Comparison of ENCODE assay signal across 8 mouse cellular contexts in the genomic region with DNA sequence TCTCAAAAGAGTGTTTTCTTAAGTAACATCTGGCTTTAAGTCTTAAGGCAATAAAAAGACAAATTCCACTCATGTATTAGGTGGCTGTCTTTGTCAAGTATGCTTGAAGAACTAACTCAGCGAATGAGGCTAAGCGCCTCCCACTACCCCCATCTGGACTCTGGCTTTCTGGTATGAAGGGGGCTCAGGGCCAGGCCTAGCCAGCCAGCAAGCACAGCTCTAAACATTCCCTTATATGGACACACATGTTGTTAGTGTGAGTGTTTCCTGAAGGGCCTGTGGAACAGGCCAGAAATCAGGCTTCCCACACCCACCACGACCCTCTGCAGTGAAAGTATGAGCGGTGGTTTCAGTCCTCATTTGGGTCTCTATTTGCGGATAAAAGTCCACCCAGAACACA. TPM values are rescaled to one million over a fixed set of nuclear protein-coding genes. Genes with fewer than 3 reads are reported as not detected.
DNase-seq lines count a peak whose midpoint lies in the region; ATAC-seq and TF ChIP-seq lines count a peak whose summit lies in the region.

No protein-coding gene starts in this region.

- H3K4me1 ChIP-seq in midbrain, embryonic 13.5 days (replicated peaks), result peaks cover 30% of the 10 kb centered on the region
- H3K4me1 ChIP-seq in midbrain, postnatal 0 days (ENCODE audit: insufficient read depth, low read length), result no peaks in the 10 kb centered on the region; the same call in 1 of the 2 replicates
- peaks cover 33% of the 10 kb centered on the region for H3K4me1 ChIP-seq in limb, embryonic 12.5 days (replicated peaks)
- H3K4me1 ChIP-seq in small intestine, adult 2 months (ENCODE audit: control insufficient read depth, insufficient read depth, insufficient read length, low read length), result no peaks in the 10 kb centered on the region; the same call in 1 of the 2 replicates

- intact Hi-C loops in gastrocnemius, postnatal 14 days (cut with DNase I; ENCODE audit: low total_unique reads), result loop anchor here (5.0 to 10.0 kb wide), 3 partner anchors 79 to 267 kb away; no protein-coding TSS in a partner anchor

- H3K36me3 ChIP-seq in midbrain, embryonic 13.5 days, result peaks cover 25% of the 10 kb centered on the region
- H3K36me3 ChIP-seq in midbrain, postnatal 0 days (ENCODE audit: insufficient read depth, low read length), result peaks cover 7% of the 10 kb centered on the region; the same call in 1 of the 2 replicates
- no peaks in the 10 kb centered on the region for H3K36me3 ChIP-seq in limb, embryonic 12.5 days
- no peaks in the 10 kb centered on the region for H3K36me3 ChIP-seq in small intestine, adult 2 months (ENCODE audit: control insufficient read depth, insufficient read depth, low read length)

- TF ChIP-seq POLR2A in small intestine, adult 2 months (IDR thresholded peaks at IDR 0.05; ENCODE audit: low read depth, low read length), result no peak

- WGBS in midbrain, embryonic 13.5 days, result 89% methylated on average over 5 of the region's 5 CpGs
- 81% methylated on average over 5 of the region's 5 CpGs for WGBS in midbrain, postnatal 0 days
- 31% methylated on average over 5 of the region's 5 CpGs for WGBS in limb, embryonic 12.5 days
- 73% methylated on average over 5 of the region's 5 CpGs for WGBS in small intestine, adult 2 months

- H3K9ac ChIP-seq in midbrain, embryonic 13.5 days (replicated peaks), result no peak overlapping the region
- H3K9ac ChIP-seq in midbrain, postnatal 0 days (replicated peaks; ENCODE audit: low read length, poor library complexity, severe bottlenecking), result no peak overlapping the region
- H3K9ac ChIP-seq in limb, embryonic 12.5 days (replicated peaks), result peak overlapping the region; percentile 24; the same call in 1 of the 2 replicates

- no peaks in the 10 kb centered on the region for H3K9me3 ChIP-seq in midbrain, embryonic 13.5 days
- no peaks in the 10 kb centered on the region for H3K9me3 ChIP-seq in midbrain, postnatal 0 days (ENCODE audit: low read length)
- no peaks in the 10 kb centered on the region for H3K9me3 ChIP-seq in limb, embryonic 12.5 days

- no peaks in the 10 kb centered on the region for H3K27me3 ChIP-seq in midbrain, embryonic 13.5 days
- H3K27me3 ChIP-seq in midbrain, postnatal 0 days (ENCODE audit: insufficient read depth, low read length), result no peaks in the 10 kb centered on the region
- H3K27me3 ChIP-seq in limb, embryonic 12.5 days, result no peaks in the 10 kb centered on the region
- H3K27me3 ChIP-seq in small intestine, adult 2 months (ENCODE audit: control insufficient read depth, insufficient read depth, low read length), result no peaks in the 10 kb centered on the region

- TF ChIP-seq CTCF in midbrain, postnatal 0 days (IDR thresholded peaks at IDR 0.05), result no peak
- TF ChIP-seq CTCF in small intestine, adult 2 months (IDR thresholded peaks at IDR 0.05; ENCODE audit: extremely low read depth, insufficient read length, insufficient replicate concordance, low read depth, low read length), result no peak

- peak overlapping the region; percentile 41; the same call in 1 of the 2 replicates for H3K27ac ChIP-seq in midbrain, embryonic 13.5 days
- no peak overlapping the region for H3K27ac ChIP-seq in midbrain, postnatal 0 days (ENCODE audit: low read depth, low read length)
- peak overlapping the region; percentile 93 for H3K27ac ChIP-seq in limb, embryonic 12.5 days
- H3K27ac ChIP-seq in small intestine, adult 2 months (ENCODE audit: insufficient read depth, low read depth, low read length), result peak overlapping the region; percentile 80

- DNase-seq in gastrocnemius, postnatal 10 days, result peak; percentile 9
- no peak for DNase-seq in gastrocnemius, postnatal 14 days
- no peak for DNase-seq in midbrain, postnatal 0 days (ENCODE audit: low spot score)
- DNase-seq in spleen, postnatal 4 days (ENCODE audit: low spot score in 2 of 2), result no peak
- DNase-seq in left cerebral cortex, adult 18-20 months (ENCODE audit: low spot score in 2 of 2), result no peak

- no peak overlapping the region for H3K4me3 ChIP-seq in midbrain, embryonic 13.5 days (replicated peaks)
- H3K4me3 ChIP-seq in midbrain, postnatal 0 days (ENCODE audit: low read depth, low read length), result no peak overlapping the region
- H3K4me3 ChIP-seq in limb, embryonic 12.5 days (replicated peaks), result no peak overlapping the region
- H3K4me3 ChIP-seq in small intestine, adult 2 months (ENCODE audit: low read depth, low read length), result no peak overlapping the region

- no peak overlapping the region for H3K4me2 ChIP-seq in midbrain, embryonic 13.5 days (replicated peaks)
- no peak overlapping the region for H3K4me2 ChIP-seq in midbrain, postnatal 0 days (ENCODE audit: low read depth, low read length, poor library complexity, severe bottlenecking)
- H3K4me2 ChIP-seq in limb, embryonic 12.5 days, result peak overlapping the region; percentile 2; the same call in 1 of the 2 replicates

- ATAC-seq in midbrain, embryonic 13.5 days, result no peak
- no peak for ATAC-seq in midbrain, postnatal 0 days (ENCODE audit: low FRiP score)
- ATAC-seq in limb, embryonic 12.5 days (ENCODE audit: insufficient number of reproducible peaks, insufficient read depth, low FRiP score, low TSS enrichment, low read depth), result peak; percentile 89

RNA-seq across cellular contexts. Expression of gene Fndc9, which starts 21.5 kb away (rescaled TPM):
- not detected for total RNA-seq in gastrocnemius, postnatal 10 days (2021)
- not detected for total RNA-seq in gastrocnemius, postnatal 14 days (2021)
- 4.6 and 5.9 TPM in 2 replicates for polyA plus RNA-seq in midbrain, embryonic 13.5 days (2015; fragmentation: Nextera tagmentation; extraction: Ambion mirVana)
- total RNA-seq in midbrain, postnatal 0 days (2014; rRNA removed), result 11.8 and 12.2 TPM in 2 replicates
- 18.9 and 20.8 TPM in 2 replicates for polyA plus RNA-seq in midbrain, postnatal 0 days (2015; fragmentation: Nextera tagmentation; extraction: Ambion mirVana)
- polyA plus RNA-seq in limb, embryonic 12.5 days (2016; fragmentation: Nextera tagmentation; extraction: Ambion mirVana), result 0.20 and 0.26 TPM in 2 replicates
- not detected in 2 replicates for polyA plus RNA-seq in small intestine, adult 2 months (2012; rRNA removed)
- 1 to 10 TPM; 3.0 to 3.9 TPM for total RNA-seq in left cerebral cortex, adult 18-20 months (2021)

RNA-seq across cellular contexts. Expression of gene Nipal4, which starts 47.5 kb away (rescaled TPM):
- total RNA-seq in gastrocnemius, postnatal 10 days (2021), result under 1 TPM; 0.16 to 0.23 TPM
- total RNA-seq in gastrocnemius, postnatal 14 days (2021), result under 1 TPM; 0.07 to 0.21 TPM
- polyA plus RNA-seq in midbrain, embryonic 13.5 days (2015; fragmentation: Nextera tagmentation; extraction: Ambion mirVana), result 0.63 and 1.1 TPM in 2 replicates
- total RNA-seq in midbrain, postnatal 0 days (2014; rRNA removed), result 0.27 and 0.33 TPM in 2 replicates
- 0.10 and 0.17 TPM in 2 replicates for polyA plus RNA-seq in midbrain, postnatal 0 days (2015; fragmentation: Nextera tagmentation; extraction: Ambion mirVana)
- polyA plus RNA-seq in limb, embryonic 12.5 days (2016; fragmentation: Nextera tagmentation; extraction: Ambion mirVana), result 0.79 TPM in 2 replicates
- 0.49 and 0.89 TPM in 2 replicates for polyA plus RNA-seq in small intestine, adult 2 months (2012; rRNA removed)
- total RNA-seq in left cerebral cortex, adult 18-20 months (2021), result 1 to 10 TPM; 1.1 to 1.5 TPM

Comparison
In these comparisons a context has a peak if more than half of its experiments do, and no peak if none do; other contexts are left out.
1. RNA of gene Fndc9, which starts 21.5 kb away (total RNA-seq): 11.8 to 12.2 TPM in midbrain, postnatal 0 days and 3.0 to 3.9 TPM in left cerebral cortex, adult 18-20 months; not detected in gastrocnemius, postnatal 10 days and not detected in gastrocnemius, postnatal 14 days; every median in the first group is over 4 times any median in the second.